Mouse (Mus musculus) left cerebral cortex, adult 9 months (tissue): ENCODE measurements at regions not wholly inside any gene's neighbourhood (a gene's known extent, or its start where the extent isn't known, plus 50 kb on each side); places are given as distances from the start of the nearest gene placed in this dataset.
A peak's percentile ranks its signal among the peaks of the same experiment; 100 is the strongest.

ENCODE experiments used
- DNase-seq, 2 experiments: peaks; one replicate each; pipeline ENCODE4 v3.0.0; 2022; ENCODE audit warnings: low spot score in 2 of 2

GRCm38 (mm10) chr5:93328059-93328458, 61.0 kb downstream of the Ccng2 start:
- peak in 1 of 2 experiments; percentile 80 for DNase-seq

- DNase-seq, result no peak
Observed at GRCm38 (mm10) chr5:93330851-93331250, 63.8 kb downstream of the Ccng2 start.

- DNase-seq, result no peak
Observed at GRCm38 (mm10) chr5:93353101-93353500, 86.0 kb downstream of the Ccng2 start.
